Mouse (Mus musculus) lung, embryonic 15.5 days (tissue): ENCODE data around the gene Csf2rb. TPM values are rescaled to one million over a fixed set of nuclear protein-coding genes. Genes with fewer than 3 reads are reported as not detected.
A peak's percentile ranks its signal among the peaks of the same experiment; 100 is the strongest.
"Not testable (repeated sequence)": the region's sequence is repeated elsewhere in the genome, so short reads cannot be mapped to it uniquely, and the experiment has no call there.

Source experiments
- ATAC-seq: fragments of 200-750 bp; cut with Nextera tagmentation; 2 replicates; pipeline ENCODE4 v1.8.0; 2017; ENCODE audit warnings: moderate number of reproducible peaks, borderline replicate concordance; ENCODE audit not compliant: low FRiP score, low TSS enrichment; ENCODE audit errors: extremely low read depth
- H3K27ac ChIP-seq: fragments of 300-500 bp; sonication (generic); 2 replicates; pipeline ENCODE4 v1.5.1; 2015; ENCODE audit warnings: moderate library complexity, mild to moderate bottlenecking, inconsistent platforms
- H3K27me3 ChIP-seq: fragments of 300-500 bp; sonication (generic); 2 replicates; pipeline ENCODE4 v1.6.1; 2015; ENCODE audit warnings: inconsistent platforms
- H3K36me3 ChIP-seq: fragments of 300-500 bp; sonication (generic); 2 replicates; pipeline ENCODE4 v1.6.1; 2015; ENCODE audit warnings: inconsistent platforms
- H3K4me1 ChIP-seq: fragments of 300-500 bp; sonication (generic); 2 replicates; pipeline ENCODE4 v1.6.1; 2015; ENCODE audit warnings: inconsistent platforms
- H3K4me2 ChIP-seq: fragments of 300-500 bp; sonication (generic); 2 replicates; pipeline ENCODE4 v1.6.1; 2015; ENCODE audit warnings: inconsistent platforms, mild to moderate bottlenecking, moderate library complexity
- H3K4me3 ChIP-seq: fragments of 300-500 bp; sonication (generic); 2 replicates; pipeline ENCODE4 v1.5.1; 2015; ENCODE audit warnings: mild to moderate bottlenecking, inconsistent platforms
- H3K9ac ChIP-seq: fragments of 300-500 bp; sonication (generic); 2 replicates; pipeline ENCODE4 v1.6.1; 2015; ENCODE audit warnings: inconsistent platforms
- H3K9me3 ChIP-seq: fragments of 300-500 bp; sonication (generic); 2 replicates; pipeline ENCODE4 v1.6.1; 2016; ENCODE audit warnings: inconsistent platforms
- WGBS: fragments of 180-500 bp; shearing (Covaris S2); methylation state at CpG from one replicate; pipeline ENCODE4 v1.1.7; 2015; 5-methylcytosine and 5-hydroxymethylcytosine counted together
- polyA plus RNA-seq: library from polyadenylated mRNA; unstranded; fragments of >200 nt; fragmentation: Nextera tagmentation; extraction: Ambion mirVana; gene quantifications from 2 replicates; pipeline ENCODE4 v1.2.1, GENCODE M21; 2015

The Csf2rb gene
- 2.3 and 2.7 TPM in 2 replicates for polyA plus RNA-seq

GRCm38 (mm10) chr15:78325671-78326339, at the start of gene Csf2rb:
TSS of gene Csf2rb (plus strand) at chr15:78325752.
- Histone ChIP-seq H3K4me1 (peaks cover 3% of the 10 kb centered on the region; the same call in 1 of the 2 replicates), H3K36me3 (no peaks in the 10 kb centered on the region), H3K9ac (no peak within 1 kb of the TSS), H3K4me2 (no peak within 1 kb of the TSS), H3K9me3 (no peaks in the 10 kb centered on the region), H3K27ac (no peak within 1 kb of the TSS), H3K27me3 (no peaks in the 10 kb centered on the region), H3K4me3 (no peak within 1 kb of the TSS)
- ATAC-seq: peak; percentile 27; the same call in 1 of the 2 replicates
- WGBS: 60% methylated on average over 11 of the region's 11 CpGs

GRCm38 (mm10) chr15:78278308-78278707, 47.2 kb upstream of the Csf2rb start:
- H3K4me1 ChIP-seq: no peaks in the 10 kb centered on the region
- WGBS: 63% methylated on average over 2 of the region's 2 CpGs
- H3K4me2 ChIP-seq: no peak overlapping the region
- no peak overlapping the region for H3K4me3 ChIP-seq
- H3K27me3 ChIP-seq: no peaks in the 10 kb centered on the region
- no peaks in the 10 kb centered on the region for H3K9me3 ChIP-seq
- no peaks in the 10 kb centered on the region for H3K36me3 ChIP-seq
- H3K27ac ChIP-seq: no peak overlapping the region
- no peak overlapping the region for H3K9ac ChIP-seq
- no peak for ATAC-seq

- no peak overlapping the region for H3K27ac ChIP-seq
- H3K4me1 ChIP-seq: 0 out of 2 replicates have a peak, but pooled peaks cover 2% of the 10 kb centered on the region
- H3K9me3 ChIP-seq: no peaks in the 10 kb centered on the region
- H3K4me3 ChIP-seq: no peak overlapping the region
- H3K36me3 ChIP-seq: no peaks in the 10 kb centered on the region
- H3K4me2 ChIP-seq: no peak overlapping the region
- no peak overlapping the region for H3K9ac ChIP-seq
- no peaks in the 10 kb centered on the region for H3K27me3 ChIP-seq
- ATAC-seq: no peak
- 76% methylated on average over 5 of the region's 5 CpGs for WGBS
Measured at GRCm38 (mm10) chr15:78287941-78288340, 37.6 kb upstream of the Csf2rb start.

- WGBS: 35% methylated on average over 5 of the region's 5 CpGs
- ATAC-seq: not testable (repeated sequence)
Measured at GRCm38 (mm10) chr15:78289775-78290174, 35.8 kb upstream of the Csf2rb start.

GRCm38 (mm10) chr15:78293228-78293627, 32.3 kb upstream of the Csf2rb start:
- not testable (repeated sequence) for H3K27me3 ChIP-seq, H3K4me3 ChIP-seq, H3K36me3 ChIP-seq, H3K9me3 ChIP-seq, ATAC-seq, H3K4me2 ChIP-seq, H3K4me1 ChIP-seq, H3K27ac ChIP-seq, H3K9ac ChIP-seq
- WGBS: 6% methylated on average over 2 of the region's 2 CpGs

More at GRCm38 (mm10) chr15:78289775-78290174, 35.8 kb upstream of the Csf2rb start:
- not testable (repeated sequence) for H3K4me1 ChIP-seq, H3K4me3 ChIP-seq, H3K27ac ChIP-seq, H3K9ac ChIP-seq, H3K4me2 ChIP-seq, H3K36me3 ChIP-seq, H3K27me3 ChIP-seq, H3K9me3 ChIP-seq

GRCm38 (mm10) chr15:78293716-78294115, 31.8 kb upstream of the Csf2rb start:
- Histone ChIP-seq H3K27ac (no peak overlapping the region), H3K27me3 (no peaks in the 10 kb centered on the region), H3K36me3 (no peaks in the 10 kb centered on the region), H3K4me1 (0 out of 2 replicates have a peak, but pooled peaks cover 3% of the 10 kb centered on the region), H3K9ac (no peak overlapping the region), H3K9me3 (no peaks in the 10 kb centered on the region), H3K4me2 (no peak overlapping the region), H3K4me3 (no peak overlapping the region)
- ATAC-seq: no peak
- 88% methylated on average over 4 of the region's 4 CpGs for WGBS

GRCm38 (mm10) chr15:78298558-78298957, 27.0 kb upstream of the Csf2rb start:
- Histone ChIP-seq H3K9me3 (no peaks in the 10 kb centered on the region), H3K4me3 (no peak overlapping the region), H3K27me3 (no peaks in the 10 kb centered on the region), H3K4me2 (no peak overlapping the region), H3K4me1 (no peaks in the 10 kb centered on the region), H3K9ac (no peak overlapping the region), H3K36me3 (no peaks in the 10 kb centered on the region), H3K27ac (no peak overlapping the region)
- no peak for ATAC-seq
- 72% methylated on average over 1 of the region's 1 CpGs for WGBS

- no peak for ATAC-seq
- 64% methylated on average over 3 of the region's 3 CpGs for WGBS
- Histone ChIP-seq H3K4me2 (no peak overlapping the region), H3K27ac (no peak overlapping the region), H3K27me3 (no peaks in the 10 kb centered on the region), H3K4me1 (no peaks in the 10 kb centered on the region), H3K4me3 (no peak overlapping the region), H3K36me3 (no peaks in the 10 kb centered on the region), H3K9ac (no peak overlapping the region), H3K9me3 (no peaks in the 10 kb centered on the region)
Measured at GRCm38 (mm10) chr15:78299641-78300040, 25.9 kb upstream of the Csf2rb start.

- Histone ChIP-seq H3K4me2 (no peak overlapping the region), H3K4me1 (no peaks in the 10 kb centered on the region), H3K27ac (no peak overlapping the region), H3K4me3 (no peak overlapping the region), H3K9ac (no peak overlapping the region), H3K36me3 (no peaks in the 10 kb centered on the region), H3K9me3 (no peaks in the 10 kb centered on the region), H3K27me3 (no peaks in the 10 kb centered on the region)
- ATAC-seq: no peak
Measured at GRCm38 (mm10) chr15:78300773-78301172, 24.8 kb upstream of the Csf2rb start.

- Histone ChIP-seq H3K4me2 (no peak overlapping the region), H3K4me3 (no peak overlapping the region), H3K4me1 (no peaks in the 10 kb centered on the region), H3K9ac (no peak overlapping the region), H3K36me3 (no peaks in the 10 kb centered on the region), H3K27me3 (no peaks in the 10 kb centered on the region), H3K27ac (no peak overlapping the region), H3K9me3 (no peaks in the 10 kb centered on the region)
- ATAC-seq: no peak
- 93% methylated on average over 4 of the region's 4 CpGs for WGBS
Measured at GRCm38 (mm10) chr15:78302718-78303117, 22.8 kb upstream of the Csf2rb start.

GRCm38 (mm10) chr15:78303665-78304233, 21.8 kb upstream of the Csf2rb start:
- Histone ChIP-seq H3K27me3 (no peaks in the 10 kb centered on the region), H3K4me2 (no peak overlapping the region), H3K27ac (no peak overlapping the region), H3K36me3 (no peaks in the 10 kb centered on the region), H3K9me3 (no peaks in the 10 kb centered on the region), H3K4me3 (no peak overlapping the region), H3K4me1 (no peaks in the 10 kb centered on the region), H3K9ac (no peak overlapping the region)
- 78% methylated on average over 6 of the region's 6 CpGs for WGBS
- no peak for ATAC-seq

- no peak within 1 kb of the TSS for H3K4me2 ChIP-seq
- no peak within 1 kb of the TSS for H3K4me3 ChIP-seq
- no peaks in the 10 kb centered on the region for H3K9me3 ChIP-seq
- ATAC-seq: no peak
- H3K4me1 ChIP-seq: no peaks in the 10 kb centered on the region
- H3K27ac ChIP-seq: no peak within 1 kb of the TSS
- 70% methylated on average over 10 of the region's 10 CpGs for WGBS
- H3K9ac ChIP-seq: no peak within 1 kb of the TSS
- H3K27me3 ChIP-seq: no peaks in the 10 kb centered on the region
- H3K36me3 ChIP-seq: no peaks in the 10 kb centered on the region
Measured at GRCm38 (mm10) chr15:78305341-78305933, 20.1 kb upstream of the Csf2rb start, which contains the start of gene Csf2rb2. TSS of gene Csf2rb2 (minus strand) at chr15:78305721.
